Mouse (Mus musculus): ENCODE measurements around the gene Cap2. TPM values are rescaled to one million over a fixed set of nuclear protein-coding genes. Genes with fewer than 3 reads are reported as not detected.

Gene Cap2
- polyA plus RNA-seq, 1 experiment from 2014 or later = 6.3 TPM

- Histone ChIP-seq H3K4me1 (replicated peaks) (peaks cover 44% of the 10 kb centered on the region), H3K4me2 (peak overlapping the region; percentile 21; the same call in 1 of the 2 replicates), H3K9ac (no peak overlapping the region), H3K36me3 (no peaks in the 10 kb centered on the region), H3K27ac (peak overlapping the region; percentile 59), H3K9me3 (no peaks in the 10 kb centered on the region), H3K4me3 (no peak overlapping the region), H3K27me3 (no peaks in the 10 kb centered on the region)
- WGBS = 9% methylated on average over 9 of the region's 9 CpGs
- ATAC-seq (ENCODE audit: low FRiP score) = no peak
Observed at GRCm38 (mm10) chr13:46545081-46545480, 43.4 kb downstream of the Cap2 start.

GRCm38 (mm10) chr13:46546846-46547245 lies 45.2 kb downstream of the Cap2 start:
- H3K27ac ChIP-seq = no peak overlapping the region
- H3K9ac ChIP-seq = no peak overlapping the region
- no peak for ATAC-seq (ENCODE audit: low FRiP score)
- no peaks in the 10 kb centered on the region for H3K36me3 ChIP-seq
- no peak overlapping the region for H3K4me3 ChIP-seq
- no peaks in the 10 kb centered on the region for H3K9me3 ChIP-seq
- peaks cover 44% of the 10 kb centered on the region for H3K4me1 ChIP-seq (replicated peaks)
- H3K27me3 ChIP-seq = no peaks in the 10 kb centered on the region
- no peak overlapping the region for H3K4me2 ChIP-seq
- WGBS = 91% methylated on average over 4 of the region's 4 CpGs

GRCm38 (mm10) chr13:46547253-46547652 lies 45.6 kb downstream of the Cap2 start:
- H3K4me2 ChIP-seq = no peak overlapping the region
- no peak overlapping the region for H3K4me3 ChIP-seq
- WGBS = 26% methylated on average over 1 of the region's 1 CpGs
- H3K9me3 ChIP-seq = no peaks in the 10 kb centered on the region
- no peak overlapping the region for H3K9ac ChIP-seq
- H3K4me1 ChIP-seq (replicated peaks) = peaks cover 44% of the 10 kb centered on the region
- no peak for ATAC-seq (ENCODE audit: low FRiP score)
- H3K27ac ChIP-seq = 0 out of 2 replicates have a peak overlapping the region, but pooled peaks have one; percentile 37
- no peaks in the 10 kb centered on the region for H3K36me3 ChIP-seq
- no peaks in the 10 kb centered on the region for H3K27me3 ChIP-seq

- H3K9ac ChIP-seq = no peak overlapping the region
- 56% methylated on average over 8 of the region's 8 CpGs for WGBS
- H3K27me3 ChIP-seq = no peaks in the 10 kb centered on the region
- H3K36me3 ChIP-seq = no peaks in the 10 kb centered on the region
- no peaks in the 10 kb centered on the region for H3K9me3 ChIP-seq
- H3K4me2 ChIP-seq = no peak overlapping the region
- H3K4me1 ChIP-seq (replicated peaks) = peaks cover 44% of the 10 kb centered on the region
- no peak for ATAC-seq (ENCODE audit: low FRiP score)
- H3K27ac ChIP-seq = peak overlapping the region; percentile 61
- no peak overlapping the region for H3K4me3 ChIP-seq
Observed at GRCm38 (mm10) chr13:46548132-46548531, 46.5 kb downstream of the Cap2 start.

GRCm38 (mm10) chr13:46548600-46549179 lies 47.0 kb downstream of the Cap2 start:
- no peaks in the 10 kb centered on the region for H3K27me3 ChIP-seq
- peaks cover 44% of the 10 kb centered on the region for H3K4me1 ChIP-seq (replicated peaks)
- peak; percentile 40; the same call in 1 of the 2 replicates for ATAC-seq (ENCODE audit: low FRiP score)
- peak overlapping the region; percentile 61 for H3K27ac ChIP-seq
- no peak overlapping the region for H3K9ac ChIP-seq
- 59% methylated on average over 5 of the region's 5 CpGs for WGBS
- no peak overlapping the region for H3K4me3 ChIP-seq
- H3K36me3 ChIP-seq = no peaks in the 10 kb centered on the region
- H3K4me2 ChIP-seq = no peak overlapping the region
- H3K9me3 ChIP-seq = no peaks in the 10 kb centered on the region

GRCm38 (mm10) chr13:46550627-46551026 lies 49.0 kb downstream of the Cap2 start:
- Histone ChIP-seq H3K4me3 (no peak overlapping the region), H3K4me1 (replicated peaks) (peaks cover 34% of the 10 kb centered on the region), H3K4me2 (no peak overlapping the region), H3K9me3 (no peaks in the 10 kb centered on the region), H3K36me3 (no peaks in the 10 kb centered on the region), H3K9ac (no peak overlapping the region), H3K27ac (no peak overlapping the region), H3K27me3 (no peaks in the 10 kb centered on the region)
- no peak for ATAC-seq (ENCODE audit: low FRiP score)
- 96% methylated on average over 10 of the region's 10 CpGs for WGBS

- Histone ChIP-seq H3K9ac (no peak overlapping the region), H3K27ac (no peak overlapping the region), H3K36me3 (no peaks in the 10 kb centered on the region), H3K4me2 (no peak overlapping the region), H3K9me3 (no peaks in the 10 kb centered on the region), H3K4me1 (replicated peaks) (peaks cover 5% of the 10 kb centered on the region), H3K4me3 (no peak overlapping the region), H3K27me3 (no peaks in the 10 kb centered on the region)
- WGBS = 49% methylated on average over 9 of the region's 9 CpGs
- peak; percentile 49; the same call in 1 of the 2 replicates for ATAC-seq (ENCODE audit: low FRiP score)
Observed at GRCm38 (mm10) chr13:46554736-46555135, 53.1 kb downstream of the Cap2 start.

GRCm38 (mm10) chr13:46565913-46566312 lies 64.3 kb downstream of the Cap2 start:
- ATAC-seq (ENCODE audit: low FRiP score) = no peak

GRCm38 (mm10) chr13:46569469-46569868 lies 67.8 kb downstream of the Cap2 start:
- no peaks in the 10 kb centered on the region for H3K9me3 ChIP-seq
- H3K9ac ChIP-seq = no peak overlapping the region
- no peak overlapping the region for H3K4me3 ChIP-seq
- H3K27me3 ChIP-seq = no peaks in the 10 kb centered on the region
- WGBS = 92% methylated on average over 8 of the region's 8 CpGs
- H3K27ac ChIP-seq = no peak overlapping the region
- H3K4me1 ChIP-seq (replicated peaks) = peaks cover 30% of the 10 kb centered on the region
- ATAC-seq (ENCODE audit: low FRiP score) = no peak
- no peaks in the 10 kb centered on the region for H3K36me3 ChIP-seq
- no peak overlapping the region for H3K4me2 ChIP-seq

More at GRCm38 (mm10) chr13:46565913-46566312, 64.3 kb downstream of the Cap2 start:
- H3K4me1 ChIP-seq (replicated peaks) = peaks cover 3% of the 10 kb centered on the region
- no peak overlapping the region for H3K27ac ChIP-seq
- no peaks in the 10 kb centered on the region for H3K36me3 ChIP-seq
- 91% methylated on average over 5 of the region's 5 CpGs for WGBS
- H3K4me3 ChIP-seq = no peak overlapping the region
- H3K9ac ChIP-seq = no peak overlapping the region
- no peaks in the 10 kb centered on the region for H3K27me3 ChIP-seq
- no peak overlapping the region for H3K4me2 ChIP-seq
- H3K9me3 ChIP-seq = no peaks in the 10 kb centered on the region

- peak overlapping the region; percentile 49 for H3K4me2 ChIP-seq
- peak overlapping the region; percentile 65 for H3K9ac ChIP-seq
- H3K27me3 ChIP-seq = no peaks in the 10 kb centered on the region
- no peaks in the 10 kb centered on the region for H3K36me3 ChIP-seq
- H3K4me1 ChIP-seq (replicated peaks) = peaks cover 32% of the 10 kb centered on the region
- peak; percentile 52; the same call in 1 of the 2 replicates for ATAC-seq (ENCODE audit: low FRiP score)
- WGBS = 11% methylated on average over 12 of the region's 12 CpGs
- H3K27ac ChIP-seq = peak overlapping the region; percentile 73
- peak overlapping the region; percentile 15 for H3K4me3 ChIP-seq
- H3K9me3 ChIP-seq = no peaks in the 10 kb centered on the region
Observed at GRCm38 (mm10) chr13:46571141-46571592, 69.5 kb downstream of the Cap2 start.

- H3K27ac ChIP-seq = 0 out of 2 replicates have a peak overlapping the region, but pooled peaks have one; percentile 18
- ATAC-seq (ENCODE audit: low FRiP score) = no peak
- no peaks in the 10 kb centered on the region for H3K36me3 ChIP-seq
- no peak overlapping the region for H3K4me3 ChIP-seq
- no peaks in the 10 kb centered on the region for H3K27me3 ChIP-seq
- peaks cover 32% of the 10 kb centered on the region for H3K4me1 ChIP-seq (replicated peaks)
- 68% methylated on average over 11 of the region's 11 CpGs for WGBS
- H3K9ac ChIP-seq = no peak overlapping the region
- no peaks in the 10 kb centered on the region for H3K9me3 ChIP-seq
- H3K4me2 ChIP-seq = no peak overlapping the region
Observed at GRCm38 (mm10) chr13:46571961-46572647, 70.5 kb downstream of the Cap2 start.

GRCm38 (mm10) chr13:46572648-46573163 lies 71.1 kb downstream of the Cap2 start:
- H3K4me1 ChIP-seq (replicated peaks) = peaks cover 32% of the 10 kb centered on the region
- 0 out of 2 replicates have a peak overlapping the region, but pooled peaks have one; percentile 18 for H3K27ac ChIP-seq
- H3K4me3 ChIP-seq = no peak overlapping the region
- 49% methylated on average over 9 of the region's 9 CpGs for WGBS
- no peaks in the 10 kb centered on the region for H3K36me3 ChIP-seq
- H3K4me2 ChIP-seq = no peak overlapping the region
- H3K9me3 ChIP-seq = no peaks in the 10 kb centered on the region
- no peaks in the 10 kb centered on the region for H3K27me3 ChIP-seq
- no peak overlapping the region for H3K9ac ChIP-seq
- no peak for ATAC-seq (ENCODE audit: low FRiP score)

Data from hindbrain, embryonic 13.5 days (tissue).